Mouse (Mus musculus): ENCODE results near the gene Klhdc9. TPM values are rescaled to one million over a fixed set of nuclear protein-coding genes. Genes with fewer than 3 reads are reported as not detected.
"Not testable (repeated sequence)": the region's sequence is repeated elsewhere in the genome, so short reads cannot be mapped to it uniquely, and the experiment has no call there.

The Klhdc9 gene
- total RNA-seq, 2 experiments from 2014 or later: 0.20 to 0.27 TPM

DNA sequence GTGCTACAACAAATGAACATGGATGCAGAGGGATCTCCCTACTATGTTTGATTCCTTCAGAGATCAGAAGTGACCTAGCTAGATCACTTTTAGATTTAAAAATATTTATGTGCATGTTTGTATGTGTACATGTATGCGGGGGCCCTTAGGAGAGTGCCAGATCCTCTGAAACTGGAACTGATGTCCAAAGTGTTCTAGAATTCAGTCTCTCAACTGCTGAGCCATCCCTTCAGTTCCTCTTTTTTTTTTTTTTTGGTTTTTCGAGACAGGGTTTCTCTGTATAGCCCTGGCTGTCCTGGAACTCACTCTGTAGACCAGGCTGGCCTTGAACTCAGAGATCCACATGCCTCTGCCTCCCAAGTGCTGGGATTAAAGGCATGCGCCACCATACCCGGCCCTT is 34.0 kb downstream of the Klhdc9 start:
- intact Hi-C loops (cut with DNase I; ENCODE audit: low total_unique reads); DNase-seq: not testable (repeated sequence)

DNA sequence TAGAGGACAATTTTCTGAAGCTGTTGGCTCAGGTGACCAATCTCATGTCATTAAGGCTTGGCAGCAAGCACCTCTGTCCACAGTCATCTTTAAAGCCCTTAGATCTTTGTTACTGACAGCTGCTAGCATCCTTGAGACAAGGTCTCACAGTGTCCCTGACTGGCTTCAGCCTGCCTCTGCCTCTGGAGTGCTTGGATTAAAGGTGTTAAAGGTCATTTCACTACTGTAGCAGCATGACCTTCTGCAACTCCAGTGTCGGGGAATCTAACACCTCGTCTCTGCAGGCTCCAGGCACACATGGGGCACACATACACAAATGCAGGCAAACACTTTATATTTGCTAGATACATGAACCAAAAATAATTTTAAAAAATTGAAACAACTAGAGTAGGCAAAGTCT is 35.0 kb downstream of the Klhdc9 start:
- intact Hi-C loops (cut with DNase I; ENCODE audit: low total_unique reads): no loop called here
- no peak for DNase-seq

DNA sequence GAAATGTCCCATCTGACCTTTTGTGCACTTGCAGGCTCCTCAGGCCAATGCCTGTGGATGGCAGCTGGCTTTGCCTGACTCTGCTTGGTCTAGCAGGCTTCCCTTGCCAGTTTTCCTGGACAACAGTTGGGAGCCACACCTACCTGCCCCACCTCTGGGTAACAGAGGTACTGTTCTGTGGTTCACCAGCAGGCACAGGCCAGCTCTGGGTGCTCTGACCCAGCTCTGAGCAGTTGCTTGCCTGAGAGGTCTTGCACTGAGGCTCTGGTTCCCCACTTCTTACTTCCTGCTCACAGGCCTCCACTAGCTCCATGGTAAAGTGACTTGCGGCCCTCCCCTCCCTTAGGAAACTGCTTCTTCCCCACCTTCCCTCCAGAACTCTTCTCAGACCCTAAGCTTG is 38.6 kb downstream of the Klhdc9 start:
- DNase-seq: no peak
- intact Hi-C loops (cut with DNase I; ENCODE audit: low total_unique reads): no loop called here

GRCm38 (mm10) chr1:171321415-171321814 is 39.2 kb downstream of the Klhdc9 start:
- intact Hi-C loops (cut with DNase I; ENCODE audit: low total_unique reads): loop anchor here (2.0 kb wide), 1 partner anchor 35 kb away; no protein-coding TSS in a partner anchor
- no peak for DNase-seq

DNA sequence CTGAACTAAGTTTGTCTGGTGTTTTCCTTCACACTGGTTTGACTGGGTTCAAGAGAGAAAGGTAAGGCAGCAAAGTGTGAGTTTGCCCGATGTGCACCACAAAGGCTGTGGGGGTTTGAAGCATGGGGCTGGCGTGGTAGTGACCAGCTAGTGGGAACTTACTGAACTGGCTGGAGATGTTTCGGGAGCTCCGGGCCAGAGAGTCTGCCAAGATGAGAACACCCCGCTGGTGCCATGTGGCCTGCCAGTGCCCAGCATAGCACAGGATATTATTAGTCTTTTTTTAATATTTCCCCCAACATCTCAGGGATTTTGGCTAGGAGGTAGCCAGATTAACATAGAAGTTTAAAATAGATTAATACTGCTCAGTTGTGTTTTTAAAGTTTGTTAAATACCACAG is 40.4 kb downstream of the Klhdc9 start:
- intact Hi-C loops (cut with DNase I; ENCODE audit: low total_unique reads): loop anchor here (2.0 kb wide), 1 partner anchor 37 kb away; no protein-coding TSS in a partner anchor
- no peak for DNase-seq

GRCm38 (mm10) chr1:171319748-171320147 is 40.9 kb downstream of the Klhdc9 start:
- intact Hi-C loops (cut with DNase I; ENCODE audit: low total_unique reads): loop anchor here (2.0 kb wide), 1 partner anchor 37 kb away; no protein-coding TSS in a partner anchor
- no peak for DNase-seq

GRCm38 (mm10) chr1:171309321-171309720 is 51.3 kb downstream of the Klhdc9 start:
- intact Hi-C loops (cut with DNase I; ENCODE audit: low total_unique reads): no loop called here

More at GRCm38 (mm10) chr1:171309321-171309720, 51.3 kb downstream of the Klhdc9 start:
- no peak for DNase-seq

Other genes starting within 250 kb of the Klhdc9 start
- gene Cfap126, start 246.9 kb downstream of the Klhdc9 start, total RNA-seq (2021): under 1 TPM; 0.72 to 0.73 TPM
- 100 to 1,000 TPM; 692 to 793 TPM for gene Sdhc, start 210.2 kb downstream of the Klhdc9 start, total RNA-seq (2021)
- gene Mpz, start 210.1 kb downstream of the Klhdc9 start, total RNA-seq (2021): 100 to 1,000 TPM; 117 to 734 TPM
- gene Pcp4l1, start 164.5 kb downstream of the Klhdc9 start, total RNA-seq (2021): 10 to 100 TPM; 12.3 to 17.1 TPM
- not detected for gene Nr1i3, start 146.8 kb downstream of the Klhdc9 start, total RNA-seq (2021)
- gene Tomm40l, start 138.3 kb downstream of the Klhdc9 start, total RNA-seq (2021): 10 to 100 TPM; 44.3 to 46.7 TPM
- gene Apoa2, start 135.7 kb downstream of the Klhdc9 start, total RNA-seq (2021): not detected
- 1 to 10 TPM; 6.3 to 7.1 TPM for gene Fcer1g, start 126.4 kb downstream of the Klhdc9 start, total RNA-seq (2021)
- gene Adamts4, start 110.4 kb downstream of the Klhdc9 start, total RNA-seq (2021): 1 to 10 TPM; 2.4 to 3.1 TPM
- 100 to 1,000 TPM; 580 to 737 TPM for gene Ndufs2, start 109.4 kb downstream of the Klhdc9 start, total RNA-seq (2021)
- gene B4galt3, start 90.5 kb downstream of the Klhdc9 start, total RNA-seq (2021): 1 to 10 TPM; 5.9 to 9.4 TPM
- gene Ppox, start 79.6 kb downstream of the Klhdc9 start, total RNA-seq (2021): 10 to 100 TPM in 1 of 2 experiments, 1 to 10 TPM in 1; 9.6 to 11.8 TPM
- gene Usp21, start 72.8 kb downstream of the Klhdc9 start, total RNA-seq (2021): 10 to 100 TPM; 13.1 to 13.7 TPM
- gene Ufc1, start 65.8 kb downstream of the Klhdc9 start, total RNA-seq (2021): 10 to 100 TPM; 84.3 to 87.2 TPM
- 10 to 100 TPM; 26.3 to 27.7 TPM for gene Dedd, start 31.7 kb downstream of the Klhdc9 start, total RNA-seq (2021)
- gene Nit1, start 15.2 kb downstream of the Klhdc9 start, total RNA-seq (2021): 10 to 100 TPM; 19.3 to 25.3 TPM
- 10 to 100 TPM; 86.7 to 93.6 TPM for gene Pfdn2, start 15.1 kb downstream of the Klhdc9 start, total RNA-seq (2021)
- not detected for gene Nectin4, start 9.3 kb upstream of the Klhdc9 start, total RNA-seq (2021)
- gene Arhgap30, start 28.2 kb upstream of the Klhdc9 start, total RNA-seq (2021): 1 to 10 TPM in 1 of 2 experiments, under 1 TPM in 1; 0.97 to 1.2 TPM
- gene Usf1, start 50.5 kb upstream of the Klhdc9 start, total RNA-seq (2021): 10 to 100 TPM; 25.8 to 27.0 TPM
- gene Tstd1, start 58.1 kb upstream of the Klhdc9 start, total RNA-seq (2021): under 1 TPM; 0.78 to 0.98 TPM
- gene F11r, start 76.7 kb upstream of the Klhdc9 start, total RNA-seq (2021): 10 to 100 TPM; 10.8 to 12.6 TPM
- 1 to 10 TPM; 2.1 to 2.5 TPM for gene Alyref2, start 142.7 kb upstream of the Klhdc9 start, total RNA-seq (2021)
- not detected for gene Itln1, start 174.5 kb upstream of the Klhdc9 start, total RNA-seq (2021)
- not detected for gene Cd244a, start 198.4 kb upstream of the Klhdc9 start, total RNA-seq (2021)
- gene Ly9, start 246.6 kb upstream of the Klhdc9 start, total RNA-seq (2021): under 1 TPM; 0.11 to 0.21 TPM

All from gastrocnemius, postnatal 14 days (tissue).